Mouse (Mus musculus): ENCODE measurements around the gene Dtx3l. TPM values are rescaled to one million over a fixed set of nuclear protein-coding genes. Genes with fewer than 3 reads are reported as not detected.
"Not testable (repeated sequence)": the region's sequence is repeated elsewhere in the genome, so short reads cannot be mapped to it uniquely, and the experiment has no call there.

Dtx3l gene
- polyA plus RNA-seq, 1 experiment = 12.9 TPM

GRCm38 (mm10) chr16:35911449-35911848 lies 27.5 kb downstream of the Dtx3l start:
- H3K27ac ChIP-seq (ENCODE audit: insufficient read depth, low read length) = no peak overlapping the region
- H3K4me1 ChIP-seq (ENCODE audit: control insufficient read depth, insufficient read depth, low read length) = no peaks in the 10 kb centered on the region
- TF ChIP-seq CTCF (IDR thresholded peaks at IDR 0.05; ENCODE audit: borderline replicate concordance, insufficient read depth, low read length) (no peak), POLR2A (IDR thresholded peaks at IDR 0.05; ENCODE audit: low read depth, low read length) (no peak)
- no peak overlapping the region for H3K4me3 ChIP-seq (ENCODE audit: insufficient read depth, low read length)

GRCm38 (mm10) chr16:35907432-35908201 lies 31.3 kb downstream of the Dtx3l start:
- Histone ChIP-seq H3K4me1 (ENCODE audit: control insufficient read depth, insufficient read depth, low read length) (no peaks in the 10 kb centered on the region), H3K4me3 (ENCODE audit: insufficient read depth, low read length) (no peak overlapping the region), H3K27ac (ENCODE audit: insufficient read depth, low read length) (no peak overlapping the region)
- no peak for TF ChIP-seq POLR2A (IDR thresholded peaks at IDR 0.05; ENCODE audit: low read depth, low read length)
- no peak for TF ChIP-seq CTCF (IDR thresholded peaks at IDR 0.05; ENCODE audit: borderline replicate concordance, insufficient read depth, low read length)

- no peak overlapping the region for H3K27ac ChIP-seq (ENCODE audit: insufficient read depth, low read length)
- H3K4me3 ChIP-seq (ENCODE audit: insufficient read depth, low read length) = no peak overlapping the region
- TF ChIP-seq POLR2A (IDR thresholded peaks at IDR 0.05; ENCODE audit: low read depth, low read length) (no peak), CTCF (IDR thresholded peaks at IDR 0.05; ENCODE audit: borderline replicate concordance, insufficient read depth, low read length) (no peak)
- no peaks in the 10 kb centered on the region for H3K4me1 ChIP-seq (ENCODE audit: control insufficient read depth, insufficient read depth, low read length)
Observed at GRCm38 (mm10) chr16:35906887-35907286, 32.1 kb downstream of the Dtx3l start.

GRCm38 (mm10) chr16:35905819-35906485 lies 33.0 kb downstream of the Dtx3l start:
- Histone ChIP-seq H3K4me1 (ENCODE audit: control insufficient read depth, insufficient read depth, low read length) (no peaks in the 10 kb centered on the region), H3K27ac (ENCODE audit: insufficient read depth, low read length) (no peak overlapping the region), H3K4me3 (ENCODE audit: insufficient read depth, low read length) (no peak overlapping the region)
- no peak for TF ChIP-seq CTCF (IDR thresholded peaks at IDR 0.05; ENCODE audit: borderline replicate concordance, insufficient read depth, low read length)

- TF ChIP-seq CTCF (IDR thresholded peaks at IDR 0.05; ENCODE audit: borderline replicate concordance, insufficient read depth, low read length) (no peak), POLR2A (IDR thresholded peaks at IDR 0.05; ENCODE audit: low read depth, low read length) (no peak)
- Histone ChIP-seq H3K4me3 (ENCODE audit: insufficient read depth, low read length) (no peak overlapping the region), H3K4me1 (ENCODE audit: control insufficient read depth, insufficient read depth, low read length) (no peaks in the 10 kb centered on the region), H3K27ac (ENCODE audit: insufficient read depth, low read length) (no peak overlapping the region)
Observed at GRCm38 (mm10) chr16:35905355-35905754, 33.6 kb downstream of the Dtx3l start.

GRCm38 (mm10) chr16:35904121-35904736 lies 34.7 kb downstream of the Dtx3l start:
- no peak for TF ChIP-seq POLR2A (IDR thresholded peaks at IDR 0.05; ENCODE audit: low read depth, low read length)
- TF ChIP-seq CTCF (IDR thresholded peaks at IDR 0.05; ENCODE audit: borderline replicate concordance, insufficient read depth, low read length) = no peak
- Histone ChIP-seq H3K4me1 (ENCODE audit: control insufficient read depth, insufficient read depth, low read length) (no peaks in the 10 kb centered on the region), H3K4me3 (ENCODE audit: insufficient read depth, low read length) (no peak overlapping the region)

GRCm38 (mm10) chr16:35903014-35903640 lies 35.8 kb downstream of the Dtx3l start:
- H3K27ac ChIP-seq (ENCODE audit: insufficient read depth, low read length) = no peak overlapping the region
- H3K4me1 ChIP-seq (ENCODE audit: control insufficient read depth, insufficient read depth, low read length) = no peaks in the 10 kb centered on the region
- H3K4me3 ChIP-seq (ENCODE audit: insufficient read depth, low read length) = no peak overlapping the region
- TF ChIP-seq POLR2A (IDR thresholded peaks at IDR 0.05; ENCODE audit: low read depth, low read length) = no peak
- no peak for TF ChIP-seq CTCF (IDR thresholded peaks at IDR 0.05; ENCODE audit: borderline replicate concordance, insufficient read depth, low read length)

More at GRCm38 (mm10) chr16:35904121-35904736, 34.7 kb downstream of the Dtx3l start:
- H3K27ac ChIP-seq (ENCODE audit: insufficient read depth, low read length) = no peak overlapping the region

- Histone ChIP-seq H3K27ac (ENCODE audit: insufficient read depth, low read length) (no peak overlapping the region), H3K4me1 (ENCODE audit: control insufficient read depth, insufficient read depth, low read length) (no peaks in the 10 kb centered on the region), H3K4me3 (ENCODE audit: insufficient read depth, low read length) (no peak overlapping the region)
- TF ChIP-seq CTCF (IDR thresholded peaks at IDR 0.05; ENCODE audit: borderline replicate concordance, insufficient read depth, low read length) (no peak), POLR2A (IDR thresholded peaks at IDR 0.05; ENCODE audit: low read depth, low read length) (no peak)
Observed at GRCm38 (mm10) chr16:35900541-35900940, 38.4 kb downstream of the Dtx3l start.

GRCm38 (mm10) chr16:35894997-35895396 lies 44.0 kb downstream of the Dtx3l start:
- Histone ChIP-seq H3K27ac (ENCODE audit: insufficient read depth, low read length) (no peak overlapping the region), H3K4me3 (ENCODE audit: insufficient read depth, low read length) (no peak overlapping the region), H3K4me1 (ENCODE audit: control insufficient read depth, insufficient read depth, low read length) (no peaks in the 10 kb centered on the region)
- TF ChIP-seq CTCF (IDR thresholded peaks at IDR 0.05; ENCODE audit: borderline replicate concordance, insufficient read depth, low read length) (no peak), POLR2A (IDR thresholded peaks at IDR 0.05; ENCODE audit: low read depth, low read length) (no peak)

GRCm38 (mm10) chr16:35891603-35892002 lies 47.3 kb downstream of the Dtx3l start:
- not testable (repeated sequence) for H3K4me3 ChIP-seq (ENCODE audit: insufficient read depth, low read length); H3K27ac ChIP-seq (ENCODE audit: insufficient read depth, low read length); H3K4me1 ChIP-seq (ENCODE audit: control insufficient read depth, insufficient read depth, low read length)

Data from embryonic fibroblast, embryonic 13.5 days (primary cell).